In genomic region chr12:70713499-70714280, GRCm38 (mm10) we compare ENCODE assay signal across 10 mouse cellular contexts.
DNase-seq lines count a peak whose midpoint lies in the region; ATAC-seq lines count a peak whose summit lies in the region.
"Had no signal": no experiment of that assay in that cellular context is flagged by ENCODE, and none has a peak within 500 bp of the region (broad histone marks: within the 10 kb centered on the region; RNA-seq: fewer than 3 reads in every experiment).

No protein-coding gene starts in this region.

- peak; percentile 85 for ATAC-seq in CD4-positive, CD25-positive, alpha-beta regulatory T cell, adult 4 months

- DNase-seq in left cerebral cortex, adult 18-20 months (ENCODE audit: low spot score in 2 of 2), result peak; percentile 39 to 53
- no peak for DNase-seq in left cerebral cortex, postnatal 14 days (ENCODE audit: low spot score in 2 of 2)
- DNase-seq in adrenal gland, postnatal 10 days, result peak; percentile 60
- DNase-seq in limb, embryonic 10.5 days (ENCODE audit: low spot score), result no peak
- no peak for DNase-seq in c-Kit-positive CD71-positive TER-119-positive erythroid progenitor cells, embryonic 14.5 days (ENCODE audit: low spot score)
- no peak for DNase-seq in embryo, embryonic 10.5 days (ENCODE audit: low spot score)

- H3K4me1 ChIP-seq in limb, embryonic 10.5 days, result 0 out of 2 replicates have a peak, but pooled peaks cover 3% of the 10 kb centered on the region

- no peaks in the 10 kb centered on the region for H3K9me3 ChIP-seq in limb, embryonic 10.5 days (replicated peaks)
- H3K9me3 ChIP-seq: hindbrain, embryonic 12.5 days had no signal

- H3K36me3 ChIP-seq in macrophage (ENCODE audit: inconsistent target), result no peaks in the 10 kb centered on the region
- H3K36me3 ChIP-seq in limb, embryonic 10.5 days, result no peaks in the 10 kb centered on the region
- H3K36me3 ChIP-seq: hindbrain, embryonic 12.5 days had no signal

- peak overlapping the region; percentile 85 for H3K27ac ChIP-seq in macrophage
- H3K27ac ChIP-seq in limb, embryonic 10.5 days, result no peak overlapping the region
- H3K27ac ChIP-seq: hindbrain, embryonic 12.5 days; liver, embryonic 14.5 days had no signal

- 17% methylated on average over 18 of the region's 18 CpGs for WGBS in macrophage (ENCODE audit: missing documents)
- 73% methylated on average over 18 of the region's 18 CpGs for WGBS in limb, embryonic 10.5 days

- peak overlapping the region; percentile 22 for H3K4me3 ChIP-seq in macrophage (ENCODE audit: inconsistent target)
- no peak overlapping the region for H3K4me3 ChIP-seq in limb, embryonic 10.5 days
- H3K4me3 ChIP-seq: hindbrain, embryonic 12.5 days had no signal

- H3K27me3 ChIP-seq in limb, embryonic 10.5 days (ENCODE audit: low read depth, poor library complexity, severe bottlenecking), result no peaks in the 10 kb centered on the region
- H3K27me3 ChIP-seq: hindbrain, embryonic 12.5 days had no signal

- no peaks in the 10 kb centered on the region for H3K79me2 ChIP-seq in macrophage (ENCODE audit: inconsistent target)

- intact Hi-C loops in left cerebral cortex, postnatal 14 days (cut with DNase I), result loop anchor here (5.0 kb wide), 1 partner anchor 114 kb away; the partner anchor contains the start of gene Frmd6

Comparison
In these comparisons a context has a peak if more than half of its experiments do, and no peak if none do; other contexts are left out.
1. DNase-seq: peak in left cerebral cortex, adult 18-20 months (2 of 2) and adrenal gland, postnatal 10 days (single experiment); none in left cerebral cortex, postnatal 14 days (0 of 2), limb, embryonic 10.5 days (single experiment), c-Kit-positive CD71-positive TER-119-positive erythroid progenitor cells, embryonic 14.5 days (single experiment) and embryo, embryonic 10.5 days (single experiment).